17 mouse cellular contexts compared by ENCODE assay signal in genomic region chr2:145749645-145750044, GRCm38 (mm10).
"Had no signal": no experiment of that assay in that cellular context is flagged by ENCODE, and none has a peak within 500 bp of the region (broad histone marks: within the 10 kb centered on the region; RNA-seq: fewer than 3 reads in every experiment).

No protein-coding gene starts in this region.

- H3K4me3 ChIP-seq: limb, embryonic 12.5 days; liver, embryonic 13.5 days; lung, embryonic 15.5 days; neural tube, embryonic 12.5 days had no signal

- H3K27me3 ChIP-seq: limb, embryonic 12.5 days; liver, embryonic 13.5 days; lung, embryonic 15.5 days; neural tube, embryonic 12.5 days had no signal

- DNase-seq: kidney, adult 11 months; kidney, adult 9 months; kidney, postnatal 36 days; layer of hippocampus, adult 9-11 months; layer of hippocampus, postnatal 36 days; liver; liver, embryonic 13.5 days; liver, postnatal 0 days; lung, postnatal 14 days; right cerebral cortex, postnatal 4 days; spleen, adult 18-20 months; thymus, adult 18-20 months; thymus, postnatal 14 days had no signal

- H3K4me2 ChIP-seq: limb, embryonic 12.5 days; liver, embryonic 13.5 days; lung, embryonic 15.5 days; neural tube, embryonic 12.5 days had no signal

- ATAC-seq: liver, postnatal 0 days had no signal

- H3K4me1 ChIP-seq: liver, embryonic 13.5 days; lung, embryonic 15.5 days; neural tube, embryonic 12.5 days had no signal

- H3K9ac ChIP-seq: limb, embryonic 12.5 days; liver, embryonic 13.5 days; liver, postnatal 0 days; lung, embryonic 15.5 days; neural tube, embryonic 12.5 days had no signal

- H3K36me3 ChIP-seq: limb, embryonic 12.5 days; liver, embryonic 13.5 days; lung, embryonic 15.5 days; neural tube, embryonic 12.5 days had no signal

- H3K9me3 ChIP-seq: limb, embryonic 12.5 days; liver, embryonic 13.5 days; lung, embryonic 15.5 days; neural tube, embryonic 12.5 days had no signal

- H3K27ac ChIP-seq: kidney, postnatal 0 days; limb, embryonic 12.5 days; liver, embryonic 13.5 days; lung, embryonic 15.5 days; neural tube, embryonic 12.5 days had no signal
